Mouse (Mus musculus): ENCODE results near the gene Nlrx1. TPM values are rescaled to one million over a fixed set of nuclear protein-coding genes. Genes with fewer than 3 reads are reported as not detected.

The Nlrx1 gene
- 0.02 TPM in 1 of 2 replicates, not detected in the other for polyA plus RNA-seq (2012)

- TF ChIP-seq GATA1 (IDR thresholded peaks at IDR 0.05; ENCODE audit: low read length) = no peak
These were observed at the start of gene Nlrx1 for GRCm38 (mm10) chr9:44268432-44268831. Gene Nlrx1 (minus strand): TSS chr9:44268599.

GRCm38 (mm10) chr9:44317452-44317851 is 49.1 kb upstream of the Nlrx1 start:
- TF ChIP-seq GATA1 (IDR thresholded peaks at IDR 0.05; ENCODE audit: low read length) = no peak

- no peak for TF ChIP-seq GATA1 (IDR thresholded peaks at IDR 0.05; ENCODE audit: low read length)
These were observed 46.5 kb upstream of the Nlrx1 start for GRCm38 (mm10) chr9:44314910-44315309.

- no peak for TF ChIP-seq GATA1 (IDR thresholded peaks at IDR 0.05; ENCODE audit: low read length)
These were observed 45.8 kb upstream of the Nlrx1 start for GRCm38 (mm10) chr9:44314257-44314547.

GRCm38 (mm10) chr9:44313476-44314256 is 45.3 kb upstream of the Nlrx1 start:
- no peak for TF ChIP-seq GATA1 (IDR thresholded peaks at IDR 0.05; ENCODE audit: low read length)

GRCm38 (mm10) chr9:44311136-44312134 is 43.0 kb upstream of the Nlrx1 start:
- no peak for TF ChIP-seq GATA1 (IDR thresholded peaks at IDR 0.05; ENCODE audit: low read length)

GRCm38 (mm10) chr9:44310750-44311135 is 42.3 kb upstream of the Nlrx1 start:
- TF ChIP-seq GATA1 (IDR thresholded peaks at IDR 0.05; ENCODE audit: low read length) = no peak

- no peak for TF ChIP-seq GATA1 (IDR thresholded peaks at IDR 0.05; ENCODE audit: low read length)
These were observed 41.4 kb upstream of the Nlrx1 start for GRCm38 (mm10) chr9:44309756-44310155.

- TF ChIP-seq GATA1 (IDR thresholded peaks at IDR 0.05; ENCODE audit: low read length) = no peak
These were observed 38.8 kb upstream of the Nlrx1 start for GRCm38 (mm10) chr9:44307248-44307647.

GRCm38 (mm10) chr9:44306532-44306931 is 38.1 kb upstream of the Nlrx1 start:
- TF ChIP-seq GATA1 (IDR thresholded peaks at IDR 0.05; ENCODE audit: low read length) = no peak

GRCm38 (mm10) chr9:44305466-44306079 is 37.2 kb upstream of the Nlrx1 start, which contains the start of gene Hinfp:
Gene Hinfp (minus strand): TSS chr9:44305671.
- TF ChIP-seq GATA1 (IDR thresholded peaks at IDR 0.05; ENCODE audit: low read length) = no peak

GRCm38 (mm10) chr9:44292490-44292889 is 24.1 kb upstream of the Nlrx1 start:
- no peak for TF ChIP-seq GATA1 (IDR thresholded peaks at IDR 0.05; ENCODE audit: low read length)

- no peak for TF ChIP-seq GATA1 (IDR thresholded peaks at IDR 0.05; ENCODE audit: low read length)
These were observed 20.5 kb upstream of the Nlrx1 start for GRCm38 (mm10) chr9:44288959-44289291.

- TF ChIP-seq GATA1 (IDR thresholded peaks at IDR 0.05; ENCODE audit: low read length) = peak; percentile 20
These were observed 19.9 kb upstream of the Nlrx1 start, which contains the start of gene Abcg4 for GRCm38 (mm10) chr9:44288076-44288958. Gene Abcg4 (minus strand): TSS chr9:44288615.
